Mouse (Mus musculus): ENCODE results near the gene Hist1h1c. TPM values are rescaled to one million over a fixed set of nuclear protein-coding genes. Genes with fewer than 3 reads are reported as not detected.

Gene Hist1h1c
- polyA plus RNA-seq, 1 experiment, result 10.8 TPM

GRCm38 (mm10) chr13:23753314-23754078 is 14.9 kb downstream of the Hist1h1c start:
- Histone ChIP-seq H3K9ac (ENCODE audit: low read depth, poor library complexity, severe bottlenecking) (peak overlapping the region; percentile 96), H3K36me3 (ENCODE audit: control insufficient read depth, insufficient read depth, low read length, poor library complexity, severe bottlenecking) (no peaks in the 10 kb centered on the region), H3K4me3 (ENCODE audit: low read depth, low read length) (no peak overlapping the region), H3K27ac (ENCODE audit: insufficient read depth, low read length) (no peak overlapping the region; the same call in 1 of the 2 replicates), H3K27me3 (ENCODE audit: control insufficient read depth, insufficient read depth, low read length, poor library complexity, severe bottlenecking) (no peaks in the 10 kb centered on the region), H3K9me3 (replicated peaks; ENCODE audit: control insufficient read depth, insufficient read depth, low read length, poor library complexity, severe bottlenecking) (no peaks in the 10 kb centered on the region), H3K4me1 (ENCODE audit: control insufficient read depth, insufficient read depth, low read length) (peaks cover under 1% of the 10 kb centered on the region)
- TF ChIP-seq EP300 (IDR thresholded peaks at IDR 0.05; ENCODE audit: insufficient read depth, low read depth, low read length) (no peak), POLR2A (IDR thresholded peaks at IDR 0.05; ENCODE audit: insufficient read depth, low read length) (no peak), CTCF (IDR thresholded peaks at IDR 0.05; ENCODE audit: low read depth, low read length) (no peak)

GRCm38 (mm10) chr13:23755000-23755399 is 16.4 kb downstream of the Hist1h1c start:
- Histone ChIP-seq H3K27ac (ENCODE audit: insufficient read depth, low read length) (no peak overlapping the region), H3K4me1 (ENCODE audit: control insufficient read depth, insufficient read depth, low read length) (no peaks in the 10 kb centered on the region), H3K27me3 (ENCODE audit: control insufficient read depth, insufficient read depth, low read length, poor library complexity, severe bottlenecking) (no peaks in the 10 kb centered on the region), H3K9ac (ENCODE audit: low read depth, poor library complexity, severe bottlenecking) (no peak overlapping the region), H3K9me3 (replicated peaks; ENCODE audit: control insufficient read depth, insufficient read depth, low read length, poor library complexity, severe bottlenecking) (no peaks in the 10 kb centered on the region), H3K4me3 (ENCODE audit: low read depth, low read length) (no peak overlapping the region), H3K36me3 (ENCODE audit: control insufficient read depth, insufficient read depth, low read length, poor library complexity, severe bottlenecking) (no peaks in the 10 kb centered on the region)
- no peak for TF ChIP-seq CTCF (IDR thresholded peaks at IDR 0.05; ENCODE audit: low read depth, low read length)
- TF ChIP-seq POLR2A (IDR thresholded peaks at IDR 0.05; ENCODE audit: insufficient read depth, low read length), result no peak
- TF ChIP-seq EP300 (IDR thresholded peaks at IDR 0.05; ENCODE audit: insufficient read depth, low read depth, low read length), result no peak

GRCm38 (mm10) chr13:23756790-23757189 is 18.2 kb downstream of the Hist1h1c start, which contains the start of gene Hist1h4b:
Gene Hist1h4b (plus strand): TSS chr13:23757013.
- peak within 1 kb of the TSS; percentile 80 for H3K27ac ChIP-seq (ENCODE audit: insufficient read depth, low read length)
- no peaks in the 10 kb centered on the region for H3K9me3 ChIP-seq (replicated peaks; ENCODE audit: control insufficient read depth, insufficient read depth, low read length, poor library complexity, severe bottlenecking)
- H3K4me3 ChIP-seq (ENCODE audit: low read depth, low read length), result peak within 1 kb of the TSS; percentile 52
- H3K4me1 ChIP-seq (ENCODE audit: control insufficient read depth, insufficient read depth, low read length), result no peaks in the 10 kb centered on the region
- TF ChIP-seq POLR2A (IDR thresholded peaks at IDR 0.05; ENCODE audit: insufficient read depth, low read length) (peak; percentile 98), EP300 (IDR thresholded peaks at IDR 0.05; ENCODE audit: insufficient read depth, low read depth, low read length) (0 out of 2 replicates have a peak, but pooled peaks have one; percentile 48), CTCF (IDR thresholded peaks at IDR 0.05; ENCODE audit: low read depth, low read length) (no peak)
- peak within 1 kb of the TSS; percentile 74 for H3K9ac ChIP-seq (ENCODE audit: low read depth, poor library complexity, severe bottlenecking)
- H3K27me3 ChIP-seq (ENCODE audit: control insufficient read depth, insufficient read depth, low read length, poor library complexity, severe bottlenecking), result no peaks in the 10 kb centered on the region
- H3K36me3 ChIP-seq (ENCODE audit: control insufficient read depth, insufficient read depth, low read length, poor library complexity, severe bottlenecking), result no peaks in the 10 kb centered on the region

GRCm38 (mm10) chr13:23757211-23757773 is 18.7 kb downstream of the Hist1h1c start:
- TF ChIP-seq EP300 (IDR thresholded peaks at IDR 0.05; ENCODE audit: insufficient read depth, low read depth, low read length) (no peak), CTCF (IDR thresholded peaks at IDR 0.05; ENCODE audit: low read depth, low read length) (no peak), POLR2A (IDR thresholded peaks at IDR 0.05; ENCODE audit: insufficient read depth, low read length) (peak; percentile 87)
- Histone ChIP-seq H3K4me1 (ENCODE audit: control insufficient read depth, insufficient read depth, low read length) (no peaks in the 10 kb centered on the region), H3K27ac (ENCODE audit: insufficient read depth, low read length) (peak overlapping the region; percentile 70)

GRCm38 (mm10) chr13:23757921-23758320 is 19.3 kb downstream of the Hist1h1c start:
- Histone ChIP-seq H3K9ac (ENCODE audit: low read depth, poor library complexity, severe bottlenecking) (0 out of 2 replicates have a peak overlapping the region, but pooled peaks have one; percentile 74), H3K36me3 (ENCODE audit: control insufficient read depth, insufficient read depth, low read length, poor library complexity, severe bottlenecking) (no peaks in the 10 kb centered on the region), H3K9me3 (replicated peaks; ENCODE audit: control insufficient read depth, insufficient read depth, low read length, poor library complexity, severe bottlenecking) (no peaks in the 10 kb centered on the region), H3K4me1 (ENCODE audit: control insufficient read depth, insufficient read depth, low read length) (no peaks in the 10 kb centered on the region), H3K27me3 (ENCODE audit: control insufficient read depth, insufficient read depth, low read length, poor library complexity, severe bottlenecking) (no peaks in the 10 kb centered on the region), H3K4me3 (ENCODE audit: low read depth, low read length) (no peak overlapping the region), H3K27ac (ENCODE audit: insufficient read depth, low read length) (peak overlapping the region; percentile 56; the same call in 1 of the 2 replicates)
- TF ChIP-seq CTCF (IDR thresholded peaks at IDR 0.05; ENCODE audit: low read depth, low read length) (no peak), EP300 (IDR thresholded peaks at IDR 0.05; ENCODE audit: insufficient read depth, low read depth, low read length) (no peak), POLR2A (IDR thresholded peaks at IDR 0.05; ENCODE audit: insufficient read depth, low read length) (no peak)

More at GRCm38 (mm10) chr13:23757211-23757773, 18.7 kb downstream of the Hist1h1c start:
- Histone ChIP-seq H3K27me3 (ENCODE audit: control insufficient read depth, insufficient read depth, low read length, poor library complexity, severe bottlenecking) (no peaks in the 10 kb centered on the region), H3K36me3 (ENCODE audit: control insufficient read depth, insufficient read depth, low read length, poor library complexity, severe bottlenecking) (no peaks in the 10 kb centered on the region), H3K9me3 (replicated peaks; ENCODE audit: control insufficient read depth, insufficient read depth, low read length, poor library complexity, severe bottlenecking) (no peaks in the 10 kb centered on the region), H3K9ac (ENCODE audit: low read depth, poor library complexity, severe bottlenecking) (peak overlapping the region; percentile 74), H3K4me3 (ENCODE audit: low read depth, low read length) (peak overlapping the region; percentile 52)
